Mouse (Mus musculus) induced T-regulatory cell, adult 2 months (primary cell): Measurements from ENCODE around the gene Cyp39a1.

Experiments used
- DNase-seq: peaks from one replicate; pipeline ENCODE4 v3.0.0-alpha.2; 2012; ENCODE audit warnings: low read depth

The Cyp39a1 gene

DNA sequence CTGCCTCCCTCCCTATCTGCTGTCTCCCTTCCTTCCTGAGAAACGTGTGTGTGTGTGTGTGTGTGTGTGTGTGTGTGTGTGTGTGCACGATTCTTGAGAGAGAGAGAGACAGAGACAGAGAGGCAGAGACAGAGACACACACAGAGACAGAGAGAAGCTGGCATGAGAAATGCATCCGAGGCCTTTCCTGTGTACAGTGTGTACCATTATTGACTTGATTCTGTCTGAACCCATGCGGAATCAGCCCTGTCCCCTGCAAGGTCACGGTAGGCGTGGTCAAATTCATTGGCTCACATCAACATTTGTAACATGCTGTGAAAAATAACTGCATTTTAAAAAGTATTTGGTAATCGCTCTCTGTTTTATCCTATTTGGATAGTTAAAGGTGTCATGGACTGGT lies 16.9 kb downstream of the Cyp39a1 start:
- DNase-seq, result no peak

DNA sequence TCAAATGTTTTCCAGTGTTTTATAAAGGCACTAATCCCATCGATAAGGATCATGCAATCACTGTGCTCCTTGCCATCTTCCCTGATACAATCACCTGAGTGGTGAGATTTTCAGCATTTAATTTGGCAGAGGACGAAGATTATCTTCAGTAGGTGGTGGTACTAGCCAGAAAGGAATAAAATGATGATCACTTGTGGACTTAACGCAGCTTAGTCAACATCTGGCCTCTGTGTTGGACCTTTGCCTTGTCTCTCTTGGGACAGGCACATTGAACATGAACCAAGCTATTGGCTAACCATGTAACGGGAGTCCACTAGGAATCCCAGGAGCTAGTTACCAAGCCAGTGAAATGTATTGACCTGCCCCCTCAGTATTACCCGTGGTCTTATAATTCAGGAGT lies 17.4 kb downstream of the Cyp39a1 start:
- no peak for DNase-seq

DNA sequence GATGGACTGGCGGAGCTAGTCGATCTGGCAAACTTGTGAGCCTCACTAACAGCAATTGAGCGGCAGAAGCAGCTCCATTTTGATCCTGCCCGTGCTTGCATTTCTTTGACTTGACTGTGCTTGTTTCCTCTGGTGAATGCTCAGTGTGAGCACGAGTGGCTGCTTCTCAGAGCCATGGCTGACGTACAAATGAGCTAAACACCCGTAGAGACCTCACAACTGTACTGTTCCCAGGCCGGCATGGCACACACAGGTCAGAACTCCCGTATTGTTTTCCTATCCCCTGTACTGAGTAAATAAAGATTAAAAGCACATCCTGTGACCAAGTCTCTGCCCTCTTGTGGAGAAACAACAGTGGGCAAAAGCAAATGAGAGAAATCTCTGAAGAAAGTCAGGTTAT lies 22.4 kb downstream of the Cyp39a1 start:
- no peak for DNase-seq

DNA sequence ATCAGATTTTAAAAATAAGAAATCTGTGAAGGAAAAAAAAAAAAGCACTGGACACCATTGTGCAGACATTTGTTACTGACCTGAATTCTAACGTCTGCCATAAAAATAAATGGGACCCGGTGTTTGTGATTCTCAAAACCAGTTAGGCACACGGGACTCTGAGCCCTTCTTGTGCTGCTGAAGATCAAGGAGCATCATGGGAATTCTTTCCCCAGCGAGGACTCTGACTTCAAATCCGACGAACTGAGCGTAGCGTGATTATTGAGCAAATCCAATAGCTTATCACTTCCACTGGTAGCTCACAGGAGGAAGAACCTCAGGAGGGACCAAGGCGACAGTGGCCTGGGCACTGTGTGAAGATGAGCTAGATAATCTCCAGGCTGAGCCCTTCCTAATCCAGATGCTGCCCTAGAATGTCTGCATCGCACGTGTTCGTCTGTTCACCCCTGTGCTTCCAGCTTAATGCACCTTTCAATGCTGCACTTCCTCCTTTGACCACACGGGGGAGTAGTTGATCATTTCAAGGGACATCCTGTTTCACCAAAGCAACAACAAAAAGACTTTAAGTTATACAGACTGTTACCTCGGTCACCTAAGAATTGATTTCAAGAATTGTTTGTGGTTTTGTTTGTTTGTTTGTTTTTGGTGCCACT lies 31.9 kb downstream of the Cyp39a1 start:
- peak; percentile 83 for DNase-seq

DNA sequence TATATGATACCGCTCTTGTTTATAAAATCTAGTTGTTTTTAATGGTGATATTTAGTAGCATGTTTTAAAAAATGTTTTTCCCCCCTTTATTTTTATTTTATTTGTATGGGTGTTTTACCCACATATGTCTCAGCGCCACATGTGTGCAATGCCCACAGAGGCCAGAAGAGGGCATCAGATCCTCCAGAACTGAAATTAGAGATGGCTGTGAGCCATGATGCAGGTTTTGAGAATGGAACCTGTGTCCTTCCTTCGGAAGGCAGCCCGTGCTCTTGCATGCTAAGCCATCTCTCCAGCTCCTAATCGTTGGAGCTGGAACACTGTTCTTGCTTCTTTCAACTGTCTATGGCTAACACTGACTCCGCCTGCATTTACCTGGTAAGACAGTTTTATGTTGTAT lies 33.8 kb downstream of the Cyp39a1 start:
- peak; percentile 52 for DNase-seq

DNA sequence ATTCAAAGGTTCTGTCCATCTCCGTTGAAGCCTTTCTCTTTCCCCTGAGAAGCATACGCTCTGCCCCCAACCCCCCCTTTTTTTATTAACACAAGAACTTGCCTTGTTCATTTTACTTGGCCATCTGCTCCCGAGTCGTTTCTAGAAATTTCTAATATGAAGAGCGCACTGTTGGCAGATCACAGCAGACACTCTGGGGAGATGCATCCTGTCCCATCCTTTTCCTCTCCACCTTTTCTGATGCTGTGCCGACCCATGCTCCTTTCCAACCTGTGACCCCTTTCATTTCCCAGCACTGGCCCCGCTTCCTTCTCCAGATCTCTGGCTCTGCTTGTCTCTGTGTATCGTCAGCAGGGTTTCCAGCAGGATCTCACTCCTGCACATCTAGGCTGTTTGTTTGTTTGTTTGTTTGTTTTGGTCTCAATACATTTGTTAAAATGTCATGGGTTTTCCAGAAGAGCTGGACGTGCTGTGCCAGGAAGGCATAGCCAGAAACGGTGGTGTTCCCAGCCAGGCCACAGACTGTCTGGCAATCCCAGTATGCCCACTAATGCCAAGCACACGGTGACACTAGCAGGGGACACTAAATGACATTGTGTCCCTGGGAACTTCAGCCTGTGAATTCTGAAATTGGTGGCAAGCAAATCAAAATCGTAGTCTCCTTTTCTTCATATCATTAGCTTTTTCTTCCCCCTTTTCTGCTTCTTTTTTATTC lies 37.1 kb downstream of the Cyp39a1 start:
- DNase-seq, result no peak

DNA sequence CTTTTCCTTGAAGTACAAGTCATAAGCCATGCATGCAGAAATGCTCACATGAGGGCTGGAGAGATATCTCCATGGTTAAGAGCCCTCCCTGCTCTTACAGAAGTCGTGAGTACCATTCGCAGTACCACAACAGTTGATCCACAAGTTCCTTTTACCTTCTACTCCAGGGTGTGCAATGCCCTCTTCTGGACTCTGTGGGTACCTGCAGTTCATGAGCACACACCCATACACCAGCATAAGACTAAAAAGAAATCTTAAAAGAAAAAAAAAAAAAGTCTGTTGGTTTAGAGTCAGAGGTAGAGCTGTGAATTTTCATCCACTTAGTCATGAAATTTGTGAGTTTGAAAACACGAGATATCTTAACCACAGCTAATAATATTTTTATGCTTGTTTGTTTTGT lies 39.5 kb downstream of the Cyp39a1 start:
- DNase-seq, result no peak

DNA sequence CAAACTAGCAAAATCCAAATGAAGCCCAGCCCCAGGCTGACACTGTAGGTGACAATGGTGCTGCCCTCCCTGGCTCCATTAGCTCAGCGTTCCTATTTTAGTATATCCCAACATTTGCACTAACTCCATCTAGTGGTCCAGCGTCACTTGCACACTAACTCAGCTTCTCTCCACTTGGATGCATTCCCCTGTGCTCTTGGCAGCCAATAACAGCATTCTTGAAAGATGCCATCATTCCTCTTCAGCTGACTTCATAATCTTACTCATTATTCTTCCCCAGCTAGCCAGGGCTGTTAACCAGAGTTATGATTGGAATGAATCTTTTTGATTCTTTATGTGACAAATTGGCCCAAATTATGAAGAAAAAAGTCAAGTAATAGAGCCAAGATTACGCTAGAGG lies 40.0 kb downstream of the Cyp39a1 start:
- no peak for DNase-seq

DNA sequence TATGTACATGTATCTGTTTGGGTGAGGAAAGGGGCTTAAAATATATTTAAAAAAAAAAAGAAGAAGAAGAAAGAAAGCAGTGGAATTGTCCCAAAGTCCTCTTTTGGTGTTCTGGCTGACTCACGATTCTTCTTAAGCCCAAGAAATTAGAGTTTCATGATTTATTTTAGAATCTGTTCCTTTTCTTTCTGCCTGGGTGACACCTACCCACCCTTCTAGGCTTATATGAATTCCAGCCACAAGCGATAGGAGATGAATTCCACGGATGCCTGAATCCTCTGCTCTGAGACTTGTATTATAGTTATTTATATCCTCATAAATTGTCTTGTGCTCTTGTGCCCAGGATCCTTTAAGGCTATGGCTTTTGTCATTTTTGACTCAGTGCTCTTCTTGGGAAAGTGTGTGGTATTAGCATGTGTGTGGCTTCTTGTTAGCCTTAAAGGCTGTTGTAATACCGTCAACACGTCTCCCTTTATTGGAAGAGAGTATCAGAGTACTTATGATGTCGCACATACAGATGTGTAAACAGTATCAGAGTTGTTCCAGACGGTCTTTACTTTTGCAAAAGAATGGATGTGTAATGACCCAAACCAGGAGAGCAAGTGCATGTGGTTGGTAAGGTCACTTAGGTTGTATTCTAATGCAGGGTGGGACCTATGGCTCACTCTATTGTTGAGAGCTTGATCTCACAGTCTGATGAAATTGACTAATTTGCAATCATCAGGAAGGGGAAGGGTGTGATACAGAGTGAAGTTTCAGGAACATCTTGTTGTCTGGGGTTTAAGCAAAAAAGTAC lies 44.5 kb downstream of the Cyp39a1 start:
- no peak for DNase-seq

DNA sequence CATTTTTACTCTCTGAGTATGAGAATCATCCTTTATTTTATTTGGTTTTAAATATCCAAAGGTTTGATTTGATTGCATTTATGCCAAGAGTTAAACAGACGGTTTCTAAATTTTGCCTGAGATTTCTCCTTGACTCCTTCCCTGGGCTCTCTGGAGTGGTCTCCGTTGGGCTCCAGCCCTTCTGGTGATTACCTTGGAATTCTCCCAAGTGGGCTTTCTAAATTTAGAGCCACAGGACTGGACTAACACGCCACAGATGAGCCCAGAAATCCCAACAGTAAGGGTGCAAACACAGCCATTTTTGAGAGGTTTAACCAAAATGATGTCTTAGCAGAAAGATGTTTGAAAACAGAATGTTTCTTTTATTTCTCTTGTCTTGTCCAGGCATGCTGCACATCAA lies 47.0 kb downstream of the Cyp39a1 start:
- no peak for DNase-seq

DNA sequence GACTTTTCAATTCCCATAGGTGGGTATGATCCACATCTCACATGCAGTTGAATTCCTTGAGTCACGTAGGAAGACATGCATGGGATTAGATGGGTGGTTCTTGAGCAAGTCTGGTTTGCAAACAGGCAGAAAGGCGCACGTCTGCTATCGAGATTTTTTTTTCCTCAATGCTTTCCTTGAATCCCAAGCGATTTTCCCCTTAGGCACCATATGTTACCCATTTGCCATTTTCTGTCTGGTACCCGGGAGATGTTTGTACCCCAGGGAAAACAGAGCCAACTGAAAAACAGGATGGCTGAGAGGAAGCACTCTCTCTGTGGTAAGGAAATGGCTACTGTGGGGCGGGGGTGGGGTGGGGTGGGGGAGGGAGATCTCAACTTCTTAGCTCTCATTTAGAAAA lies 49.4 kb downstream of the Cyp39a1 start:
- no peak for DNase-seq

DNA sequence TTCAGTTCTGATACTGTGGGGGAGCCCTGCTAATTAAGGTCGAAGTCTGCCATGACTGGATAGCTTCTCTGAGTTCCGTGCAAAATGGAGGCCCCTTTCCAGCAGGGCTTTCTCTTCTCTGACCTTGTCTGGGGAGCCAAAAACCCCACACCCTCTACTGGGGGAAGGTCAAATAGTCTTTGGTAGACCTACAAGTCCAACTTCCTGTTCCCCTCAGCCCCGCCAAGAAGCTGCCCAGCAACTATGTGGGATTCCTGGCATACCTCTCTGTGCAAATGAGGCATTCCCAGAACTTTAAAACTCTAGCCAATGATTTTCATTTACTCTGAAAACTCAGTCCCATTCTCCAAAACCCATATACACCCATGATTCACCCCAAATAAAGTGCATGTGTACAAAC lies 52.2 kb downstream of the Cyp39a1 start:
- no peak for DNase-seq

DNA sequence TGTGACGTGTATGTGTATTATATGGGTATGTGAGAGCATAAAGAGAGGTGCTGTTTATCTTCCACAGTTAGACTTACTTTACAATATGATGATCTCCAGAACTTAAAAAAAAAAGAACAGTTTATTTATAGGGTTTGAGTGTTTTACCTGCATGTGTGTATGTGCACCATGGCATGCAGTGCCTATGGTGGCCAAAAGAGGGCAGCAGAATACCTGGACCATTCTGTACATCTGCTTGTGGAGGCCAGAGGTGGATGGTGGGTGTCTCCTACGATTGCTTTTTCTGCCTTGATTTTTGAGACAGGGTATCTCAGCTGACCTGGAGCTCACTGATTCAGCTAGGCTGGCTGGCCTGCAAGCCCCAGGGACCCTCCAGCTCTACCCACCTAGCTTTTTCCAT lies 57.3 kb downstream of the Cyp39a1 start:
- DNase-seq, result no peak

DNA sequence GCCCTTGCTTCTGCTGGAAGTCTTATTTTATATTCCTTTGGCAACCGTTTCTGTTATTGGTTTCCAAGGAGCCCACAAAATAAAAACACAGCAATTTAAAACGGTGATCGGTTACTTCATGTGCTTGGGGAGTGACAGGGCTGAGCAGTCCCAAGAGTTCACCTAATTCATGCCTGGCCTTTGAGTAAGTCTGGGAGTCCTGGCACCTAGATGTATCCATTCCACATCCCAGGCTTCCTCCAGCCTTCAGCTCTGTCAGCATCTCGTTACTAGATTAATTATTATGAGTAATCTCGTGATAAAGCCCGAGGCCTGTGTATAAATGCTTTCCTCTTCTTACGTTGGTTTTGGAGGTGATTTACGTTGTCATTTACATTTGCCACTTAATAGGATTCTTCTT lies 64.1 kb downstream of the Cyp39a1 start:
- no peak for DNase-seq

DNA sequence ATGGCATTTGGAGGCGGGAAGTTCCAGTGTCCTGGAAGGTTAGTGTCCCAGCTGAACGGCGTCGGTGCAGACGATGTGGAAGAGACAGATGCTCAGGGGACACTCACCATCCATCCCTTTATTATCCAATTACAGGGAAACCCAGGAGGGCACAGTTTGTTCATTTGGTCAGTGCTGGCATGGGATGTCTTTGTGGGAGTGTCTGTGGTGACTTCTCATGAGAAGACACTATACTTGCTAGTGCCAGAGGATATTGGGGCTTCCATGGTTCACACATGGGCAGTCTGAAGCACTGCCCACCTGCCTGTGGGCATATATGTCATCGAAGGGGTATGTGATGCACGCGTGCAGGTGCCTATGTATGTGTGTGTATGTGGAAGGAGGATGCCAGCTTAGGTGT lies 64.8 kb downstream of the Cyp39a1 start:
- no peak for DNase-seq

DNA sequence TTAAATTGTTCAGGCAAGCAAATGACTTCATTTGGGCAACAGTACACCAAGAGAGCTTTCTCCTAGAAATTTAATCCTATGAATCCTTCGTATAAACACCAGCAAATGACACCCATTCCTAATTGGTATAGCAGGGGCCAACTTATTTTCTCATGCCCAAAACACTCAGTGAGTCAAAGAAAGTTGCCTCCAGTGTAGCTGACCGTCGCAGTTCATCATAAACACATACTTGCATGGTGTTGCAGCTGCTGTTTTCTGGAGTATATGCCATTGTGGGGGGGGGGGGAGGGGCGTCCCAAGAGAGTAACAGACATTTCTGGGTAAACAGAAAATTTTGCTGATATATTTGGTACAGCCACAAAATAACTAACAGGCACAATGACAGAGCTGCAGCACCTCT lies 67.0 kb downstream of the Cyp39a1 start:
- no peak for DNase-seq

DNA sequence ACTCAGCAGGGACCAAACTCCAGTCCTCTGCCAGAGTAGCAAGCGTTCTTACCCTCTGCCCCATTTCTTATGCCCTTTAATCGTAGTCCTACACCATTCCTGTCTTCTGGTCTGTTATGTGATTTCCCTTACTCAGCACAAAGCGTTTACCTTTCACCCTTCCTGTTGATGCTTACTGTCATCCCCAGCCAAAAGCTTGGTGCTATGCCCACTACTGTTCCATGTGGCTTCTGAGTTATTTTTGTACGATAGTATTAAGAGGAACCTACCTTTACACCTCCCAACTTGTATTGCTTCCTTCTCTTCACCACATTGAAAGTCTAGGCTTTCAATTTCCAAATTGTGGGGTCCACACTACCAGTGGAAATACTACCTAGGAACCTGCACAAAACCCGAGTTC lies 76.7 kb downstream of the Cyp39a1 start:
- no peak for DNase-seq

DNA sequence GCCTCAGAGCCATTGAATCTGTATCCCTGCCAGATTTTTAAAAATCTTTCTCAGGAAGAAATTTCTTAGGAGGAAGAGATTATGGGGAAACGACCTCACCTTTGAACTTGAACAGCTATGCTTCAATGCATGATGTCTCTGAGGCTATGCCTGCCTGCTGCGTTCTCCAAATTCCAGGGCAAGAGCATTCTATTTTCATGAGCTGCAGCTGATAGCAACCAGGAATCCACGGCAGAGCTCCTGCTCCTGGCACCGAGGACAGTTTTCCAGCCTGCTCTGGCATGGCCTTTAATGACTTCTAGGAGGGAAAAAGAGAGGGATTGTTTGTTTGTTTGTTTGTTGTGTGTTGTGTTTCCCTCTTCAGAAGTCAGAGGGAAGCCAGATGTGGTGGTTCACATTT lies 77.2 kb downstream of the Cyp39a1 start:
- no peak for DNase-seq

DNA sequence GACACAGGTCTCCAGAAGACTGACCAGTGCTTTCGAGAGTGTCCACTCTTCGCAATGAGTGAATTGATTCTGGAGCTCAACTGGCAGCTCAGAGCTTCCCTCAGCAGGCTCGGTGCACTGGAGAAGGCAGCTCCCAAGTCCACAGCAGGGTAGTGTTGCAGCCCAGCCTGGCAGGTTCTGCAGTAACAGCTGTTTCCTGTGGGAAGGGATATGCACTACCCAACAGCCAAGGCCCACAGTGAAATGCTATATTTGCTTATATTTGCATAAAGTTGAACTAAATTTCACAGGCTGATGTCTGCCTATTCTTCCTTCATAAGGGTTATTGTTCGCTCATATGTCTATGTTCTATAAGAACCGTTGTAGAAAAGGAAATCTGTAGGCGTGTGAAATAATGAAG lies 83.9 kb downstream of the Cyp39a1 start:
- DNase-seq, result no peak

DNA sequence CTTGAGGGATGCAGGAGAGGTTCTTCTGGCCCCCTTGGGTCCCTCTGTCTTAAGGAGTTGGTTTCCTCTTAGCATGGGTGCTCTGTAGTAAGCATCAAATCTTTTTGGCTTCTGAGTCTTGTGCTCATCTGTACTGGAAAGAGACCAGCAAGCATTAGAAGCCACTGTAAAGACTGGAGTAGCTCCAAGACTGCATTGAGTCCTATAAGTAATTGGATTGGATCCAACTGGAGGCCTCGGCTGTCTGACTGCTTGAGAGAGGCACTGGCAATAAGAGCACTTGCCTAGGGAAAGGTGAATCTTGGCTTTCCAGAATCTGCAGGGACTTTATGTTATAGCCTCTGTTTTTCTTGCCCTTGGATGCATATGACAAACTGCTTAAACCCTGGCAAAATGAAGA lies 85.6 kb downstream of the Cyp39a1 start:
- no peak for DNase-seq

DNA sequence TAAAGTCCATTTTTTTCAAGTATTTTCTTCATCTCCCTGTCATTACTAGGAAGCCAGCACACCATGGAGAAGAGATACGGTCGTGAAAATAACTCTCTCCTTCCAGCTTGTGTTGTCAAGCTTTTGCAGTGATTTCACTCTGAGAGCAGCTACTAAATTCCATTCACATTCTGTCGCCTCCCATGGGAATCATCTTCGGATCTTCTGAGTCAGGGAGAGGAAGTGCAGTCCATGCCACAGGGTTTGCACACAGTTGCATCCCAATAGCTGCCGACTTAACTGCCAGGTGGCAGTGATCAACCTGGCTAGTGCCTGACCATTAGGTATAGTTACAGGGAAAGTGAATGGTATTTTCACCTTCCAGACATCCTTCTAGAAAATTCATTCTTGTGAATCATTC lies 87.5 kb downstream of the Cyp39a1 start:
- no peak for DNase-seq

DNA sequence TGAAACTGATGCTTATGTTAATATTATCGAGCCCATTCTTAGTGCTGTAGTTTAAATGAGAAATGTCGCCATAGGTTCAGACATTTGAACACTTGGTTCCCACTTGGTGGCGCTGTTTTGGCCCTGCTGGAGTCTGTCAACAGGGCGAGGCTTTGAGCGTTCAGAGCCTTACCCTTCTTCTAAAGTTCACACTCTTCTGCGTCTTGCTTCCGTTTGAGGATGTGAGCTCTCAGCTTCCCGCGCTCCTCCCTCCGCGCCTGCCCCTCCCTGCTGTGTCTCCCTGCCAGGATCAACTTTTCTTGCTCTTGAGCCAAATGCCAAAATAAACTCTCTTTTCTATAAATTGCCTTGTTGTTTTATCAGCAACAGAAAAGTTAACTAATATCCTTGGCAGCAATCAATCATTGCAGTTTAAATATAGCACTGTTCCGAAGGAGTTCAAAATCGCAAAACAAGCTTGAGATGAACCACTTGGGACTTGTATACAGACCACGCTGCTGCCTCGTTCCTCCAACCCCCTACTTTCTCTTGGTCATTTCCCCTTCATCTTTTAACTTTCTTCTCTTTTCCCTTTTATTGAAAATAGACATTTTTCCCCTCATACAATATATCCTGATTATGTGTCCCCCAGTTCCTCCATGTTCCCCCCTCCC lies 91.5 kb downstream of the Cyp39a1 start:
- no peak for DNase-seq

DNA sequence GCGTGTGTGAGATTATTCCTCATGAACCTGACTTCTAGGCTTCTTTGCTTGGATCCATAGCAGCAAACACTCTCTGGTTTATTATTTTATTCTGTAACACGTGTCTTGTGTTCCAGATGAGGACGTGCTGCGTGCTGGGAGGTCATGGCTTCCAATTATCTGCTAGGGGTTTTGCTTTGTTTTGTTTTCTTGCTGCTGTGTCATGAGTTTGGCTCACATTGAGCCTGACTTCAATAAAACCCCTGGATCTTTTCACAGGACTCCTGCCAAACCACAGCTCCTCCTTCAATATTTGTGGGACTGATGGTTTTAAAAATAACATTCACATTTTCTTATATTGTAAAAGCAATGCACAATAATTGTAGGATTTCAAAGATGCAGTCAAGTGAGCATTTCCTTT lies 117.3 kb downstream of the Cyp39a1 start:
- no peak for DNase-seq
